Mouse (Mus musculus) heart, postnatal 10 days (tissue): Measurements from ENCODE around the gene Tnni3k. TPM values are rescaled to one million over a fixed set of nuclear protein-coding genes. Genes with fewer than 3 reads are reported as not detected.

Experiments used
- DNase-seq, 2 experiments: peaks; one replicate each; pipeline ENCODE4 v3.0.0; 2021
- intact Hi-C: fragments of 180-260 bp; cut with DNase I; formaldehyde crosslinking; loops from one replicate; pipeline ENCODE4 v1.15.1; 2025
- total RNA-seq, 2 experiments: library from RNA; stranded (reverse); gene quantifications; 2 replicates each; pipeline ENCODE4 v1.2.3; 2021

Tnni3k gene
- total RNA-seq, 2 experiments from 2014 or later: 95.5 to 104 TPM

DNA sequence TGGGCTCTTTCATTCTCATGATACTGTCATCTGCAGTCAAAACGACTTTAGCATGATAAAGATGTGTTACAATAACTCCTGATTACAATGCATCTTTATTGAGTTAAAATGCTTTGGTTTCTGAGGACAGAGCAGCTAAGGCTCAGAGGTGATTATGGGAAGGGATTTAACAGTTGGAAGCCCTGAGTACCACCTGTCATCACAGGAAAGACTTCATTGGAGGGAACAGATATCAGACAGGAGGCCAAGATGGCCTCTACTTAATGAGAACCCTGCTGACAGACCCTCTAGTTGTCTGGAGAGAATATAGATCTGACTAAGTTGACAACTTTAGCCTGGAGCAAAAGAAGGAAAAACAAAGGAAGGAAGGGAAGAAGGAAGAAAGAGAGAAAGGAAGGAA lies 214.1 kb downstream of the Tnni3k start:
- intact Hi-C loops: no loop called here
- DNase-seq: no peak

DNA sequence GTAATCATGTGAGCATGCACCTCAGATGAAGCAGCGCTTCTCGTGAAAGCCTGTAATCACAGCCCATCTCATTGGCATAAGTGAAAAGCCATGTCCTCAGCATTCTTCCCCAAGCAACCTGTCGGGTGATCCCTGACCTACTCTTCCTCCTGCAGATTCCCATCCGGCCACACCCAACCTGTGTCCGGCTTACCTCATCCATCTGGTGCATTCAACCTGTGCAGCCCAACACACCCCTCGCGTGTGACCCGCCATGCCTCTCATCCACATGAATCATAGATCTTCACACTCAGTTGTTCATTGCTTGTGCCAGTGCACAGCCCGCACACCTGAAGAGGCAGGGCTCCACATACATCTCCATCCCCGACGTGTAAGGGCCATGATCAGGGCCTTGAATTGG lies 217.3 kb downstream of the Tnni3k start:
- no peak for DNase-seq
- intact Hi-C loops: no loop called here

DNA sequence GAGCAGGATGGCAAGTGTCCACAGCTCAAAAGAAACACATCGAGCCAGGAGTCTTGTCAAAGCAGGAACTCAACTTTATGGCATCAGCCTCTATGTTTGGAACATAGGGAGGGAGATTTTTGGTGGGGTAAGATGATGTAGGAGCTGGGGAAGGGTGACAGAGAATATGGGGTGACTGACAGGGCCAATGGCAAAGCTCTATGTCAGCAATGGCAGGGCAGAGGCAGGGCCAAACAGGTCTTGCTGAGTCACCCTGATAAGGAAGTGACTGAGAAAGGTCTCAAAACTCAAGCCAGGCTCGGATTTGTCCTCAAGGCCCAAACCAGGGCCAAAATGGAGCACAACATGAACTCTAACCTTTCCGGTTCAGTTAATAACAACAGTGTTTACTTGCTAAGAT lies 219.1 kb downstream of the Tnni3k start:
- intact Hi-C loops: no loop called here
- DNase-seq: peak in 1 of 2 experiments; percentile 11

DNA sequence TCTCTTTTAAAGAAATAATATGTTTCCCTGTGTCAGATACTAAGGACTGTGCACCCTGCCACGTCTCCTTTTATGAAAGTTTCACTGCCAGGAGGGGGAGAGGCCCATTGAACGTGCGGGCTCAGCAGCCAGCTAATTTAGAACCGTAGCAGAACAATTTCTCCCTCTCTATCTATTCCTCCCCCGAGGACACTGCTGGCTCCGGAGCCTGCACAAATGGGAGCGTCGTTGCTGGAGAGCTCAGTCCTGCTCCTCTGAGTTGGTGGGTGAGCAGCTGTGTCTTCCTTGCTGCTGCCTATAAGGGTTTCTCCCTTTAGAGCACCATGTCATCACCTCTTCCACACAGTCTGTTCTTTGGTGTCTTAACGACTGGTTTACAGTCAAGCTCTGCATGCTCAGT lies 220.8 kb downstream of the Tnni3k start:
- no peak for DNase-seq
- intact Hi-C loops: no loop called here

DNA sequence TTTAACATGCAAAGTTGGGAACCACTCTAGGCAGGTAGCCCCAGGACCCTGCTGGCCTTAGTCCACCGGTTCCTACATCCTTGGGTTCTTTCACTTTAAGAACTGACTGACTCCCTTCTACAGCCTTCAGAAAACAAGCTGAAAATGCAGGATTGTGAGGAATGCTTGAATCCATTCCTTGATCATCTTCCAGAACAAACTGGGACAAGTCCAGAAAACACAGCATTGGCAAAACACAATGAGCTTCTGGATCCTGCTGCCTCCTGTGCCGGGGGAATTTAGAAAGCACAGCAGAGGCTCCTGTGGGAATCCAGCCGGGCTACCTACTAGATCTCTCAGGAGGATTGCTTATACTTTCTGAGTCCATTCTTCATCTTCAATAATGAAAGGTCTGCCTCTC lies 229.5 kb downstream of the Tnni3k start:
- intact Hi-C loops: no loop called here
- peak; percentile 26 to 55 for DNase-seq

DNA sequence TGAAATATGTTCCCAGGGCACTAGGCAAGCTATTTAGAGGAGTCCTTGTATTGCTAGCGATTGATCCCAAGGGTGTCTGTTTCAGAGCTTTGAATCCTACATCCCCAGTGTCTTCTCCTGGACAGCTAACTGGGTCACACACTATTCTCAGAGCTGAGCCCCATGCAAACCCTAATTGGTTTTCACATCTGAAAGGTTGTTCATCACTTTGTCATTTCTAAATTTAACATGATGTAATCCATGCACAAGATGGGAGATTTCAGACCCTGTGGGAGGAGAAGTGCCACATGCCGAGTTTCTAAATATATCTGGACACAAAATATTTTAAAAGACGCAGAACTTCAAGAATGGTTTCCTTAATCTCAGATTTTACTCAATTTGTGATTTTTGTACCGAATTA lies 230.5 kb downstream of the Tnni3k start:
- intact Hi-C loops: no loop called here
- no peak for DNase-seq

DNA sequence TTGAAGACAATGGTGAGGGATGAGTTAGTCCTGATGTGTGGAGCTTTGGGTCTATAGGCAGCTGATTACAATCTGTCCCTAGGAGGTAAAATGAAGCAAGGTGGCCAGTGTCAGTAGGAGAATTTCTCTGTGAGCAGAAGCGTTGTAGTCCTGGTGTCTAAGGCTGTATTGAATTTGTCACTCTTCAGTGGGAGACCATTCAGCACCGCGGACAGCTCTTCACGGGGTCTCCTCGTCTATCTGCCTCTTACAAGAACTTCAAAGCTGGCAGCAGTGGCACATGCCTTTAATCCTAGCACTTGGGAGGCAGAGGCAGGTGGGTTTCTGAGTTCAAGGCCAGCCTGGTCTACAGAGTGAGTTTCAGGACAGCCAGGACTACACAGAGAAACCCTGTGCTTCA lies 235.5 kb downstream of the Tnni3k start:
- intact Hi-C loops: loop anchor here (5.0 kb wide), 1 partner anchor 167 kb away; no protein-coding TSS in a partner anchor

DNA sequence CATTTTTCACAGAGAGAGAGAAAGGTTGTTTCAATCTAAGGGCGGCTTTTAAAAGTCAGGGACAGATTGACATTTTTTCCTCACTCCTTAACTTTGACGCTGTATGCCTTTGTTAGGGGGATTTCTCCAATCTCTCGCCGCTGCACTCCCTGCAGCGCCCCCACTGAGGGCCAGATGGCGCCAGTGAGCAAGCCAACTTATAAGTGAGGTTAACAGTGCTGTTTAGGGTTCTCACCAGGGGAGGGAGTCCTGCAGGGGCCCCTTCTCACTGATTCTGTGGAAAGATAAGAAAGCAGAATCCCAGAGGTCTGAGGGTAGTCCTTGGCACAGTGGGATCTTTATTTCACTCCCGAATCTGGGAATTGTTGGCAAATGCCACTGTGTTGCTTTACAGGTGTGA lies 237.5 kb downstream of the Tnni3k start:
- DNase-seq: peak; percentile 45 to 70
- intact Hi-C loops: loop anchor here (5.0 kb wide), 1 partner anchor 165 kb away; no protein-coding TSS in a partner anchor

More for the DNA sequence above, 235.5 kb downstream of the Tnni3k start:
- DNase-seq: peak; percentile 28 to 50

DNA sequence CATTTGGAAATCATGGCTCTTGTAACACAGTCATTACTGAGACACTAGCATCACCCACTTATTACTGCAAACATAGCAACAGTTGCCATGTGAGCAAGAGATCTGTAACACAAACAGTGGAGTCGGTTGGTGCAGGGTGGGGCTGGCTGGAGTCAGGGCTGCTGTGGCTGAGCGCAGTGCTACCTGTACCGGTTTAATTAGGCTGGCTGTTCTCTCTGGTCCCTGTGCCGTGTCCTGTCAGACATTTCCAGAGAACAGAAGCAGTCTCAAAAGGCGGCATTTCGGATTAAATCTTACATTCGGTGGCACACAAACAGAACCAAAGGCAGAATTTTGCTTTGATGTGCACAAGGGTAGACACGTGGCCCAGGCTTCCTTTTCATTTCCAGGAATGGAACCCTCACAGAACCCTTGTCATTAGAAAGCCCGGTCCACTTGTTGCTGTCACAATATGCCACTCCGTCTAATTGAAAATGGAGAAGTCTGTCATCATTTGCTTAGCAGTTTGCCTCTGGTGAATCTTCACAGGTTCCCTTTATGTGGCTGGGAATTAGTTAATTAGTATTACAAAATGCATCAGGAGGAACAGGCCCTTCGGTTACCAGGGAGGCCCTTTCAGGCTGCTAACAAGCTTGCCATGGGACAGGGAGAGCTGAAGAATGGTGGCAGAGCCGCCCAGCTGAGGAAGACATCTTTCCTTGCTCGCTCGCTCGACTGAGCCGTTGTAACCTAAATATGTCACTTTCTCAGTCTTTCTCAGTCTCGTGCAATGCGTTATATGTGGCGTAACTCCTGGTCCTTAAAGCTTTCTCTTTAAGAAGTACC lies 238.2 kb downstream of the Tnni3k start:
- intact Hi-C loops: loop anchor here (5.0 kb wide), 1 partner anchor 165 kb away; no protein-coding TSS in a partner anchor
- peak; percentile 55 to 69 for DNase-seq

DNA sequence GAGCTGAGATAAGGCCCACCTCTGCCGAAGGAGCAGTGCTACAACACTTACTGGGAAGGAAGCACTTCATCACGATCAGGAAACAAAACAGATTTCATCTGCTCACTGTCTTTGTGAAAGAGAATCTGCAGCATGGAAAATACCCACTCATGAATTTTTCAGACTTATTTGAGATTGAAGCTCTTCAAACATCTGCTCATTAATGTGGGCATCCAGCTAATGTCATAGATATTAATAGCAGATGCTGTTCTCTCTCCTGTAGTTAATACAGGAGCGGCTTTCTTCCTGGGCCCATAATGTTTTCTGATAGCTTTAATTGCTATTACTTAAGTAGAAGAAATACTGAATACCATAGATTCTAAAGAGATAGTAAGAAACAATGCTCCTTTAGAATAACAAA lies 239.0 kb downstream of the Tnni3k start:
- intact Hi-C loops: loop anchor here (5.0 kb wide), 1 partner anchor 164 kb away; no protein-coding TSS in a partner anchor
- no peak for DNase-seq

DNA sequence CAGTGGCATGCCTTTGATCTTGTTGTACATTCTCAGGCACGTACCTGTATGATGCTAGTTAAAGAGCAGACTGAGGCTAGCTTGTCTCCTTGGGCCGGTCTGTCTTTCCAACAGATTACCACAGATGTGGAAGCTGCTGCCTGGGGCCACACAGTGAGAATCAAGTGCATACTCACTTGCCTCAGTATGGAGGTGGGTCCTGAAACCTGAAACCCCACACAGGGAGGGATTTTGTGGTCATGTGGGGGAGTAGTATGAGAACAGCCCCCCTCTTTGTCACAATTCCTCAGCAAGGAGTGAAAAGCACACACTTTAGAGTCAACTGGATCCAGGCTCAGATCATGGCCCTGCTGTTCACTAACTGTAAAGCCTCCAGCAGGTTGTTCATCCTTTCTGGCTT lies 239.6 kb downstream of the Tnni3k start:
- intact Hi-C loops: loop anchor here (5.0 kb wide), 1 partner anchor 163 kb away; no protein-coding TSS in a partner anchor
- no peak for DNase-seq

DNA sequence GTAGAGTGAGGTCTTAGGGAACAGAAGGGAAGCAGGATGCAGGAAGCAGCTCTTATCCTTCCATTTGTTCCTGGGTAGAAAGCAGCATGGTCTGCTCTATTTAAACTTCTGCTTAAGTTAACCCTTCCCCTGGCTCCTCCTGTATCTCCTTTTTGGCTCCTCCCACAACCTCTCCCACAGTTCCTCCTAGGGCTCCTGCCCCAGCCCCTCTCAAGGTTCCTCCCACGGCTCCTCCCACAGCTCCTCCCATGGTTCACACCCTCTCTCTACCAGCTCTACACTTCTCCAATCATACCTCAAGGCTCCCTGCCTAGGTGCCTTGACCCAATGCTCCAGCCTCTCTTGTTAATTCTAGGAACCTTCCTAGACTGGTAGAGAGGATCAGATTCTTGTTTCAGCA lies 242.3 kb downstream of the Tnni3k start:
- no peak for DNase-seq
- intact Hi-C loops: no loop called here

DNA sequence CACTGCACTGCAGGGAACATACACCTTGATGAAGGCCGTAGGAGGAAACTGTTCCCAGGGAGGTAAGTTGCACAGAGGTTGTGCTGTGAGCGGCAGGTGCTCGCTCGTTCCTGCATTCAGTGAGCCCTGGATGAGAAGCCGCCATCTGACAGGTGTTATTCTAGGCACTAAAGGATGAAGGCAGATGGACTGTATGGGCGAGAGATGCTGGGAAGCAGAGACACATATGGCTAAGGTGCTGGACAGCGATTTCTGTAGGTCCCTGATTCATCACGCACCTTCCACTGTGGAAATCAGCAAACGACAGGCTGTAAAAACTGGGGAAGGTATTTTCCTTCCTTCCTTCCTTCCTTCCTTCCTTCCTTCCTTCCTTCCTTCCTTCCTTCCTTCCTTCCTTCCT lies 243.4 kb downstream of the Tnni3k start:
- intact Hi-C loops: no loop called here
- DNase-seq: no peak

DNA sequence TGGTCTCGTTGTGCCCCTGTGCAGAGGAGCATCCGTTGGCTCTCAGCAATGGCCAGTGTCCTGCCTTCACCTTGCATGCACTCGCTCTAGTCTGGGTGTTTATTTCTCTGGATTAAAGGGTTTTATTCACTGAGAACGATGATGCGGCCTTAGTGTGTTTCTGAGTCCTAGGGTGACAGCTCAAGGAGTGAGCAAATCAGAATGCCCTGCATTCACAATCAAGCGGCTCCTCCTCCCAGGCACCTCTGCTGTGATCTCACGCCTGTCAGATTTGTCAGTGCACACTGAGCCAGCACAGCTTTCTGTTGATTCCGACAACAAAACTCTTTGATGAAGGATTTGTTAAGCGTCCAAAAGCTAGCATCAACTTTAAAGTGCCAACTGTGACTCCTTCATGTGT lies 243.9 kb downstream of the Tnni3k start:
- intact Hi-C loops: no loop called here
- DNase-seq: no peak

DNA sequence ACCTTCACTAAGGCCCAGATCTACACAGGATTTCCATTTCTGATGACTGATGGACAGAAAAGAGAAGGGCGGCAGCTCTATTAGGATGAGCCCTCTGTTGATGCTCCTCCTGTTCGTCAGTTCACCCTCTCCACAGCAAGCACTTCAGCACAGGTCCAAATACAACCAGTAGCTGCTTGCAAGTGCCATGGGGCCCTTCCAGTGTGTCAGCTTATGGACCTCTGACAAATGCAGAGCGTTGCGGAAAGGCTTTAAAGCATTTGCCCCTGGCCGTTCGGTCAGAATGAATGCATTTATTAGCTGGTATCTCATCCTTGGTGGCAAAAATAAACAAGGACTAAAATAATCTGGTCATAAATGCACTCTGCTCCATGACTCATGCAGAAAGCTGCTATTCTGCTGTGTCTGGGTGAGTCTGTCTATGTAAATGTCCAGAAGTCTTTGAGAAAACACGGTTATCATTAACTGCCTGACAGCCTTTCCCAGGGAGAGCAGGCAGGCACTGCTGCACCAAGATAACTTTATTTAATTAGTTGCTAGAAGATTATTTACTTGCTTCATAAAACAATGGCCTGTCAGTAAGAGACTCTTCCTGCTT lies 244.8 kb downstream of the Tnni3k start:
- intact Hi-C loops: no loop called here
- no peak for DNase-seq

DNA sequence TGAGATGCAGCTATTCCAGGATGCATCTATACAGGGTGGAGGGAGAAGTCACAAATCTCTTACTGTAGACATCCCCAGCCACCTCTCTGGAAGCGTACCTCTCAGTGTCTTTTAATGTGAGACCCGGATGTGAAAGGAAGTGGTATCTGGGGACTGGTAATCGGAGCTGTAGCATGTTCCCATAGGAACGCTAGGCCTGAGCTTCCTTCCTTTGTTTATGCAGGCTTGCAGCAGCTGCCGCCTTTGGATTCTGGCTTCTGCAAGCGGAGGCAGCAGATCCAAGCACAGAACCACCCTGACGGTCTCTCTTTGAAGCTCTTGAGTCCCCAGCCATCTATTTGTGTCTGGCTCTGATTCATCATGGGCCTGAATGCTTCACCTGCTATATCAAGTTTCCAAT lies 248.6 kb downstream of the Tnni3k start:
- DNase-seq: peak in 1 of 2 experiments; percentile 26
- intact Hi-C loops: no loop called here

DNA sequence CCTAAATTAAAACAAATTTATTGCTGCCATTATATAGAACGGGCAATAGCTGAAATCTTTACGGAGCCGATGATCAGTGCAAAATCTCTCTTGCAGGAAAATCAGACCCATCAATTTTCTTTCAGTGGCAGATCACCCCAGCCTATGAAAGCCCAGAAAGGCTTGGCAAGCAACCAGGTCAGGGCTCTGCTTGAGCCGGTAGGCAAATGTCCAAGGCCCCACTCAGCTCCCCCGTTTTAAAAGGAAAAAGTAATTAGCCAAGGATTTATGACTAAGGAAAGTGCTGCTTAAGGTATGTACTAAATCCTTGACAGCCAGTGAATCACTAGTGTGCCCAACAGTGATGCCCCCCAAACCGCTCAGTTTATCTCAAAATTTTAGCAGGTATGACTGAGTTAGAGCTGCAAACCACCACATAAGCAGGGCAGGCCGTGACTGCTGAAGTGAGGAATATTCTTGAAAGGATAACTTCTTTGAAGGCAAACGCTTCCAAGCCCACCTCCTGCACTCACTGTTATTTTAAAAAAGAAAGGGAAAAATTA lies 254.2 kb downstream of the Tnni3k start:
- intact Hi-C loops: no loop called here
- DNase-seq: no peak

DNA sequence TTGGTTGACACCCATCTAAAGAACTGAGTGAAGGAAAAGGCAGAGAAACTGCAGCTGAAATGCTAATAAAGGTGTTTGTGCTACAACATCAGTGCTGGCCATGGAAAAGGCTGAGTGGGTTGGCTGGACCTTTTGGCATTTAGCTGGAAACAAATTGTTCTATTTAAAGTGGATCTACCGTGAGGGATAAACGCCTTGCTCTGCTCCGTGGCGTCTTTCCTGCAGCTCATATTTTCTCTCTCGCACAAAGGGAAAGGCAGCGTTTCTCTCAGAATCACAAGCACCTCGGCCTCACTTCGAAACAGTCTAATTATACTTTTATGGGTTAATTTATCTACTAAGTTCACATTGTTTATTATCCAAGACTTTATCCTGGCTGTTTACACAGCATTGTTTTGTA lies 254.8 kb downstream of the Tnni3k start:
- DNase-seq: no peak
- intact Hi-C loops: no loop called here

DNA sequence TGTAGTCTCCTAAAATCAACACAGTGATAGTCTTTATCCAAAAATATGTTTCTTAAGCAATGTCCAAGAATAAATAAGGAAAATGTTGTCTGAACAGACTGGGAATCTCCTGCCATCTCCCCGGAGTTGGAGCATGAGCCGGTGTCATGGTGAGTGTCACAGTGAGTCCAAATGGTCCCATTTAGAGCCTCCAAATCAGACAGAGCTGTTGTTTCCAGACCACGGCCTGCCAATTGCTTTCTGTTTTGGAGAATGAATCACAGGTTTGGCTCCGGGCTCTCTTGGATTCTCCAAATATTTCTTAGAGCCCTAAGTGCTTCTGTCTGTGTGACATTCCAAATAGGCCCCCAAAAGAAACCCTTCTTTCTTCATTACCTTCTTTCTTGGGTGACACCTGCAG lies 256.4 kb downstream of the Tnni3k start:
- DNase-seq: no peak
- intact Hi-C loops: no loop called here

DNA sequence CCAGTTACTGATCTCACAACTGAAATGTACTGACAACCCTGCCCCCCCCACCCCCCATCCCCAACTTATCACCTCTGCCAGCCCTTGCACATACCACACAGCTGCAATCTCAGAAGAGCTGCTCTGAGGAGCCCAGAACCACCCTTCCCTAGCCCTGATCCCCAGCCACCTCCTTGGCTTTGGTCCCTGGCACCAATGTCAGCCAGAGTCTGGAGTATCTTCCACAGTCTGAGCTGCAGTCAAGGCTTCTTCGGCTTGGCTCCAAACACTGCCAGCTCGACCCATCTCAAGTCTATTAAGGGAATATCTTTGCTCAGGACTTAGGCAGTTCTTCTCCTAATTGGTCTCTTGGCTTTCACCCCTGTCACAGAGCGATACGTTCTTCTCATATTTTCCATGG lies 261.6 kb downstream of the Tnni3k start:
- intact Hi-C loops: no loop called here
- DNase-seq: no peak

DNA sequence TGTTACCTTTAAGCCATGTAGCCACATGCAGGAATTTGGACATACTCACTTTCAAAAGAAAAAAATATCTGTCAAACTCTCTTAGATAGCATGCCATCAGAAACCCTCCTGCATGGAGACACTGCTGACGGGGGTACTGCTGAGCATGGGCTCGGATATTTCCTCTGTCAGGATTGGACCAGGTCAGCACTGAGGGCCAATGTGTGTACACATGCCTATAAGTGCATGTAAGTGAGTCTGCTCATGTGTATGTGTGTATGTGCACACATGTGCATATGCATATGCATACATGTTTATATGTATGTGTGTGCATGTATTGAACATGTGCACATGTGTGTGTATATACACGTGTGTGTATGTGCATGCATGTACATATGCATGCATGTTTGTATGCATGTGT lies 267.6 kb downstream of the Tnni3k start:
- intact Hi-C loops: loop anchor here (5.0 kb wide), 1 partner anchor 135 kb away; no protein-coding TSS in a partner anchor
- DNase-seq: no peak

DNA sequence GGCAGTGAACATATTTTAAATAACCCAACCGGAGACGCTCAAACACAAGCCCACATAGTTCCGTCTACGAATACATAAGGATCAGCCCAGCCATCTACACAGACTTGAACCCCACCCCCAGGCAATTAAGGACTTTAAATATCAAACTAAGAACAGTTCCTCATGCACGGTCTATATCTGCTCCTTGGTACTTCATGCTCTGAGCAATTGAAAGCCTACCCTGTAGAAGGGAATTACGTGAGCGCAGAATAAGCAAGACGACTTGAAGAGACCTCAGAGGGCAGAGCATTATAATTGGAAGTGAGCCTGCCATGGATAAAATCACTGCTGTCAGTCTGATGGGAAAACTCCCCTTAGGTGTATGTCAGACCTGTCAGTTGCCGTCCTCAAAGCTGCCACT lies 268.9 kb downstream of the Tnni3k start:
- no peak for DNase-seq
- intact Hi-C loops: loop anchor here (5.0 kb wide), 1 partner anchor 134 kb away; no protein-coding TSS in a partner anchor
